Mouse (Mus musculus): Measurements from ENCODE around the gene Triobp. TPM values are rescaled to one million over a fixed set of nuclear protein-coding genes. Genes with fewer than 3 reads are reported as not detected.
A peak's percentile ranks its signal among the peaks of the same experiment; 100 is the strongest.

The Triobp gene
- polyA plus RNA-seq, 1 experiment from 2014 or later = 60.1 TPM

DNA sequence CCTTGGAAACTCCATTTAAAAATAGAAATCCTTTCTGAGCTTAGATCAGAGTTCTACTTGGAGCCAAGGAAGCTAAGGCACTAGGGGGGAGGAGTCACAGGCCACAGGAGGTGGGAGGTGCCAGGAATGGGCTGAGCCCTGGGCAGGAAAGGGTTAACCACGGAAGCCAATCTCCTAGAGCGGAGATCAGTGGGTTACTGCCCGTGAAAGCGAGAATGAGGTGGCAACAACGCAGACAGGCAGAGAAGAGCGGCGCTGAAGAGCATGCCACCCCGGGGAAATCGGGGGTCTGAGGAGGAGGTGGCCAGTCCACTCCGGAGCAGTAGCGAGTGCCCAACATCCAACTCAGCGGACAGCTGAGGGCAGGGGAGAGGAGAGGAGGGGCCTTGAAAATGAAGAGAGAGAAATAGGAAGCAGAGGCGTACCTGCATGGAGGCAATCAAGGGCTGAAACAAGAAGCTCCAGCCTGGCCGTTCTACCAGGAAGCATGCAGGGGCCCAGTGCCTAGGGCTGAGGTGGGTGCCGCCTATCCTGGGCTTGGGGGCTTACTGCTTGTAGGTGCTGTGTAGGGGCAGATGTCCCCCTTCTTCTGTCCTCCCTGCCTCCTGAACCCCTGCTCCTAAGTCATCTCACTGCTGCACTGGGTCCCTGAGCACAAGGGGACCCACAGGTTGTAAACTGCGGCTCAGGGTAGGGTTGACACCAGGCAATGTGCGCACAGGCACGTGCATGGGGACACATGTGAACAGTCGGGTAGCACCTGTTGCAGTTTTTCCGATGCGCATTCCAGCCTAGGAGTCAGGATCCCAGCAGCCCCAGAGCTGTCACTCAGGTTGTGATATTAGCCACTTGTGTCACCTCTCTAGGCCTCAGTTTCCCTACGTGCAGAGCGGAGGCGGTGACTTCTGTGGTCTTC, 93.2 kb downstream of the Triobp start:
- Histone ChIP-seq H3K9me3 (ENCODE audit: control insufficient read depth, low read length) (no peaks in the 10 kb centered on the region), H3K27me3 (ENCODE audit: control insufficient read depth, insufficient read depth, low read length) (peaks cover 40% of the 10 kb centered on the region), H3K4me3 (ENCODE audit: low read depth, low read length) (0 out of 2 replicates have a peak overlapping the region, but pooled peaks have one; percentile 10), H3K27ac (ENCODE audit: low read depth, low read length) (no peak overlapping the region), H3K9ac (ENCODE audit: low read length) (peak overlapping the region; percentile 37; the same call in 1 of the 2 replicates), H3K36me3 (ENCODE audit: control insufficient read depth, insufficient read depth, low read length) (no peaks in the 10 kb centered on the region; the same call in 1 of the 2 replicates), H3K4me2 (ENCODE audit: low read depth, low read length, severe bottlenecking) (peak overlapping the region; percentile 40), H3K4me1 (replicated peaks; ENCODE audit: control insufficient read depth, insufficient read depth, low read length) (peaks cover 16% of the 10 kb centered on the region)
- WGBS = 21% methylated on average over 24 of the region's 24 CpGs
- no peak for ATAC-seq (replicated peaks; ENCODE audit: low FRiP score)
- DNase-seq (ENCODE audit: low spot score) = no peak

DNA sequence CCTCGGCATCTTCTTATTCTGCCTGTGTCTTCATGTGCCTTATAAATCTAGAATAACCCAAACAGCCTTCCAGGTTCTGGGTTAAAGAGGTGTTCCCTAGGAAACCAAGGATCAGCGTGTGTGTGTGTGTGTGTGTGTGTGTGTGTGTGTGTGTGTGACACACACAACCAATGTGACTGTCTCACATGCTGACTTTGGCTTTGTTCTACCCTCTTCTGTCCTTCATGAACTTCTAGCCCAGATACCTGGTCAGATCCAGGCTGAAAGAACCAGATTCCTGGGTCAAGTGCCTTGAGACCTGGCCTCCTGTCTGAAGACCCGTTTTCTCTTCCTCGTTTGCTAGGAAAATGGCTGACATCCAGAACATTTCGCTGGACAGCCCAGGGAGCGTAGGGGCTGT, 94.1 kb downstream of the Triobp start, which contains the start of gene Galr3:
Galr3 (plus strand) TSS at position 301 of the 400 bp plus-strand sequence.
- H3K27ac ChIP-seq (ENCODE audit: low read depth, low read length) = no peak within 1 kb of the TSS
- peaks cover 16% of the 10 kb centered on the region for H3K4me1 ChIP-seq (replicated peaks; ENCODE audit: control insufficient read depth, insufficient read depth, low read length)
- peaks cover 40% of the 10 kb centered on the region for H3K27me3 ChIP-seq (ENCODE audit: control insufficient read depth, insufficient read depth, low read length)

DNA sequence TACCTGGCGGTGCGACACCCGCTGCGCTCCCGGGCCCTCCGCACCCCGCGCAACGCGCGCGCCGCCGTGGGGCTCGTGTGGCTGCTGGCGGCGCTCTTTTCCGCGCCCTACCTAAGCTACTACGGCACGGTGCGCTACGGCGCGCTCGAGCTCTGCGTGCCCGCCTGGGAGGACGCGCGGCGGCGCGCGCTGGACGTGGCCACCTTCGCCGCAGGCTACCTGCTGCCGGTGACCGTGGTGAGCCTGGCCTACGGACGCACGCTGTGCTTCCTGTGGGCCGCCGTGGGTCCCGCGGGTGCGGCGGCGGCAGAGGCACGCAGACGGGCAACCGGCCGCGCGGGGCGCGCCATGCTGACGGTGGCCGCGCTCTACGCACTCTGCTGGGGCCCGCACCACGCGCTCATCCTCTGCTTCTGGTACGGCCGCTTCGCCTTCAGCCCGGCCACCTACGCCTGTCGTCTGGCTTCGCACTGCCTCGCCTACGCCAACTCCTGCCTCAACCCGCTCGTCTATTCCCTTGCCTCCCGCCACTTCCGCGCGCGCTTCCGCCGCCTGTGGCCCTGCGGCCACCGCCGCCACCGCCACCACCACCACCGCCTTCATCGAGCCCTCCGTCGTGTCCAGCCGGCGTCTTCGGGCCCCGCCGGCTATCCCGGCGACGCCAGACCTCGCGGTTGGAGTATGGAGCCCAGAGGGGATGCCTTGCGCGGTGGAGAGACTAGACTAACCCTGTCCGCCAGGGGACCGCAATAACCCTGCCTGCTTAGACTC, 95.4 kb downstream of the Triobp start:
- under 1% methylated on average over 100 of the region's 105 CpGs for WGBS
- H3K4me2 ChIP-seq (ENCODE audit: low read depth, low read length, severe bottlenecking) = peak overlapping the region; percentile 86
- peaks cover 40% of the 10 kb centered on the region for H3K27me3 ChIP-seq (ENCODE audit: control insufficient read depth, insufficient read depth, low read length)
- H3K27ac ChIP-seq (ENCODE audit: low read depth, low read length) = no peak overlapping the region
- no peaks in the 10 kb centered on the region for H3K9me3 ChIP-seq (ENCODE audit: control insufficient read depth, low read length)
- H3K4me3 ChIP-seq (ENCODE audit: low read depth, low read length) = peak overlapping the region; percentile 42
- no peaks in the 10 kb centered on the region for H3K36me3 ChIP-seq (ENCODE audit: control insufficient read depth, insufficient read depth, low read length)
- ATAC-seq (replicated peaks; ENCODE audit: low FRiP score) = no peak
- no peak for DNase-seq (ENCODE audit: low spot score)
- peak overlapping the region; percentile 39 for H3K9ac ChIP-seq (ENCODE audit: low read length)
- H3K4me1 ChIP-seq (replicated peaks; ENCODE audit: control insufficient read depth, insufficient read depth, low read length) = peaks cover 16% of the 10 kb centered on the region

More for the DNA sequence above, 94.1 kb downstream of the Triobp start, which contains the start of gene Galr3:
- DNase-seq (ENCODE audit: low spot score) = no peak
- WGBS = 81% methylated on average over 6 of the region's 6 CpGs
- Histone ChIP-seq H3K4me2 (ENCODE audit: low read depth, low read length, severe bottlenecking) (peak within 1 kb of the TSS; percentile 86), H3K36me3 (ENCODE audit: control insufficient read depth, insufficient read depth, low read length) (no peaks in the 10 kb centered on the region; the same call in 1 of the 2 replicates), H3K9me3 (ENCODE audit: control insufficient read depth, low read length) (no peaks in the 10 kb centered on the region), H3K9ac (ENCODE audit: low read length) (peak within 1 kb of the TSS; percentile 39), H3K4me3 (ENCODE audit: low read depth, low read length) (peak within 1 kb of the TSS; percentile 42)
- ATAC-seq (replicated peaks; ENCODE audit: low FRiP score) = no peak

GRCm38 (mm10) chr15:79044837-79045236, 97.3 kb downstream of the Triobp start:
- Histone ChIP-seq H3K4me2 (ENCODE audit: low read depth, low read length, severe bottlenecking) (no peak overlapping the region), H3K36me3 (ENCODE audit: control insufficient read depth, insufficient read depth, low read length) (no peaks in the 10 kb centered on the region), H3K27ac (ENCODE audit: low read depth, low read length) (no peak overlapping the region), H3K9ac (ENCODE audit: low read length) (no peak overlapping the region), H3K4me1 (replicated peaks; ENCODE audit: control insufficient read depth, insufficient read depth, low read length) (peaks cover 16% of the 10 kb centered on the region), H3K4me3 (ENCODE audit: low read depth, low read length) (no peak overlapping the region), H3K27me3 (ENCODE audit: control insufficient read depth, insufficient read depth, low read length) (peaks cover 40% of the 10 kb centered on the region), H3K9me3 (ENCODE audit: control insufficient read depth, low read length) (no peaks in the 10 kb centered on the region)
- no peak for DNase-seq (ENCODE audit: low spot score)
- 0 out of 2 replicates have a peak, but pooled peaks have one; percentile 33 for ATAC-seq (replicated peaks; ENCODE audit: low FRiP score)
- 8% methylated on average over 4 of the region's 4 CpGs for WGBS

DNA sequence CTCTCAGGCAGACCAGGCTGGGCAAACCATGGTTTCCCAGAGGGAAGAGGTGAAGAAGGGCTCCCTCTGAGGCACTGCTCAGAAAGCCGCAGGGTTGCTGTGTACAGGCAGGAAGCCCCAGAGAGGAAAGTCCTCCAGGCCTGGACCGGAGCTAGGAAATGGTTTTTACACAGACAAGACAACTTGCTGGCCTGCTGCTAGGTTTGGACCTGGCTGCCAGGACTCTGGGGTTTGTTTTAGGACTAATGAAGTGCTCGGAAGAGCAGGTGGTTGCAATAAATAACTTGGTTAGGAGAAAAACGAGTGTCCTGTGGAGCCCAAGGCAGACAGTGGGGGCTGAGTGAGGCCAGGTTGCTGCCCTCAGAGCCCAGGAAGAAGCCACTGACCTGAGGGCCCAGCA, 100.7 kb downstream of the Triobp start:
- Histone ChIP-seq H3K27ac (ENCODE audit: low read depth, low read length) (no peak overlapping the region), H3K4me2 (ENCODE audit: low read depth, low read length, severe bottlenecking) (no peak overlapping the region), H3K36me3 (ENCODE audit: control insufficient read depth, insufficient read depth, low read length) (no peaks in the 10 kb centered on the region), H3K9ac (ENCODE audit: low read length) (no peak overlapping the region), H3K4me1 (replicated peaks; ENCODE audit: control insufficient read depth, insufficient read depth, low read length) (peaks cover 4% of the 10 kb centered on the region; the same call in 1 of the 2 replicates), H3K27me3 (ENCODE audit: control insufficient read depth, insufficient read depth, low read length) (peaks cover 8% of the 10 kb centered on the region), H3K9me3 (ENCODE audit: control insufficient read depth, low read length) (no peaks in the 10 kb centered on the region), H3K4me3 (ENCODE audit: low read depth, low read length) (no peak overlapping the region)
- DNase-seq (ENCODE audit: low spot score) = no peak
- 68% methylated on average over 4 of the region's 4 CpGs for WGBS
- ATAC-seq (replicated peaks; ENCODE audit: low FRiP score) = no peak

DNA sequence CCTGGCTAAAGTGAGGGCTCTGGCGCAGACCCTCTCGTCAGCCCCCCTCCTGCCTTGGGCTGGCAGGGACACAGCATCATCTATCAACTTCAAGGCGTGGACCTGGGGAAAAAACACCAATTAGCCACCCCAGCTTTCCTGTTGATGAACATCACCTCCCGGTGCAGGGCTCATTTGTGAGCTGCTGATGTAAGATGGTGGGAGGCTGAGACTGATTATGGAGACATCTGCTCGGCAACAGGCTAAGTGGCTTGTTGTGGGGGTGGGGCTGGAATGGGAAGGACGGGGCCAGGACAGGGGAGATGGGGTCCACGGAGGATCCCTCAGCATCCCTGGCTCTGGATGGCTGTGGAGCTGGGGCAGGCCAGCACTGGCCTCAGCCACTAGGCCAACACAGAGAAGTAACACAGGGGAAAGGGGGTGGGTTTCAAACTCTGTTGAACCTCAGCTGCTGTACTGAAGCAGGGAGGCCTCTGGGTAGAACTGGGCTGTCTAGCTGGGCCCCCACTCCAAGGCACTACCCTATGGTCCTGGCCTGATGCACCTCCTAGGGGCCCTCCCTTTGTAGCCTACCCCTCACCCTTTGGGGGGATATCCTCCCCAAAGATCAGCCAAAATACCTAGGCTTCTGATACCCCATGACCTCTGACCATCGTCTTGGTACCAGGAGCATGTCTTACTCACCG, 102.8 kb downstream of the Triobp start:
- Histone ChIP-seq H3K27me3 (ENCODE audit: control insufficient read depth, insufficient read depth, low read length) (no peaks in the 10 kb centered on the region), H3K4me3 (ENCODE audit: low read depth, low read length) (no peak overlapping the region), H3K27ac (ENCODE audit: low read depth, low read length) (no peak overlapping the region), H3K4me2 (ENCODE audit: low read depth, low read length, severe bottlenecking) (no peak overlapping the region), H3K9ac (ENCODE audit: low read length) (no peak overlapping the region), H3K36me3 (ENCODE audit: control insufficient read depth, insufficient read depth, low read length) (peaks cover 4% of the 10 kb centered on the region; the same call in 1 of the 2 replicates), H3K9me3 (ENCODE audit: control insufficient read depth, low read length) (no peaks in the 10 kb centered on the region), H3K4me1 (replicated peaks; ENCODE audit: control insufficient read depth, insufficient read depth, low read length) (no peaks in the 10 kb centered on the region; the same call in 1 of the 2 replicates)
- ATAC-seq (replicated peaks; ENCODE audit: low FRiP score) = no peak
- DNase-seq (ENCODE audit: low spot score) = no peak
- WGBS = 66% methylated on average over 9 of the region's 9 CpGs

DNA sequence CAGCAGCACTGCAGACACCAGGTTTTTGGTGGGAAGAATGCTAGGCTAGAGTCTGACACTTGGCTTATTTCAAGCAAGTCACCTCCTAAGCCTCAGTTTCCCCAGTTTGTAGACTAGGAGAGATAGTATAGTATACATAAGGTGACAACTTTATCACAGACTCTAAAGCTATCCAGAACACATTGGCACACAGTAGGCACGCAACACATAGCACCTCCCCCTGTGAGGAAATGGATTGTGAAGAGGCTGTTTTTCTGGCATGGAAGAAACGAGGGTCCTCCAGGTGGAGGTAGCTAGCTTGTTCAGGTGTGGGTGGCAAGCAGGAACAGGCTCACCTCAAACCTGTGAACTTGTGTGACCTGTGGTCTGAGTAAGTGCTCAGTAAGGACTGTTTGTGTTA, 103.4 kb downstream of the Triobp start:
- H3K36me3 ChIP-seq (ENCODE audit: control insufficient read depth, insufficient read depth, low read length) = peaks cover 4% of the 10 kb centered on the region; the same call in 1 of the 2 replicates
- no peak overlapping the region for H3K4me3 ChIP-seq (ENCODE audit: low read depth, low read length)
- WGBS = 94% methylated on average over 2 of the region's 2 CpGs
- ATAC-seq (replicated peaks; ENCODE audit: low FRiP score) = no peak
- no peak overlapping the region for H3K4me2 ChIP-seq (ENCODE audit: low read depth, low read length, severe bottlenecking)
- DNase-seq (ENCODE audit: low spot score) = no peak
- no peaks in the 10 kb centered on the region for H3K27me3 ChIP-seq (ENCODE audit: control insufficient read depth, insufficient read depth, low read length)
- H3K9me3 ChIP-seq (ENCODE audit: control insufficient read depth, low read length) = no peaks in the 10 kb centered on the region
- no peak overlapping the region for H3K27ac ChIP-seq (ENCODE audit: low read depth, low read length)
- no peaks in the 10 kb centered on the region; the same call in 1 of the 2 replicates for H3K4me1 ChIP-seq (replicated peaks; ENCODE audit: control insufficient read depth, insufficient read depth, low read length)
- H3K9ac ChIP-seq (ENCODE audit: low read length) = no peak overlapping the region
